Mouse (Mus musculus): Measurements from ENCODE around the gene Pitpnm3. TPM values are rescaled to one million over a fixed set of nuclear protein-coding genes. Genes with fewer than 3 reads are reported as not detected.

Gene Pitpnm3
- 4.8 and 5.1 TPM in 2 replicates for polyA plus RNA-seq (2012; rRNA removed; ENCODE audit: low replicate concordance)

DNA sequence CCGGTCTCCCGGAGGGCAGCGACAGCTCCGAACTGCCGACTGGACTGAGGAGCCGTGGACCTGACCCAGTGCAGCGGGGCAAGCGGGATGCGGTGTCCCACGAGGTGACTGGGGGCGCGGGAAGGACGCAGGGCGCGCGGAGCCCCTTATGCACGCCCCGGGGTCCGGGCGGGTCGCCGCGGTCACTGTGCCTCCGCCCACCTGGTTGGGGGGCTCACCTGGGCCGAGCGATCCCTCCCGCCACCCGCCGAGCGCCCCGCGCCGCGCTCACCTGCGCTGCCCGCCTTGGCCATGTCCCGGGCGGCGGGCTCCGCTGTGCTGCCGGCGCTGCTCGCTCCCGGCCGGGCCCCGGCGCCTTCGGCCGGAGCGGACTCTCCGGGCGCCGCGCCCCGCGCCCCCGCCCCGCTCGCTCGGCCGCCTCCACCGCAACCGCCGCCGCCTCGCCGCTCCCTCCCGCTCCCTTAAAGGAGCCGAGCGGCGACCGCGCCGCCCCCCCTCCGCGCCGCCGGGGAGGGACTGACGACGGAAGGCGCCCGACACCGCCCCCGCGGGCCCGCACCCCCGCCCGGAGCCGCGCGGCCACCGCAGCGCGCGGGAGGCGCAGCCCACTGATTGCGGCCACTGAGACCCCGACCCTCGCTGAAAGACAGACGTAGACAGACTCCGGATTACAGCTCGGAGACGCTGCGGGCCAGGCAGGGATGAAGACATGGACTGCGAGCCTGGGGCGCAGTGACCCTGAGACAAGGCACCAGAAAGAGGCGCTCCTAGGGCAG, at the start of gene Pitpnm3:
TSS of gene Pitpnm3 (minus strand) at position 396 of the 776 bp plus-strand sequence.

DNA sequence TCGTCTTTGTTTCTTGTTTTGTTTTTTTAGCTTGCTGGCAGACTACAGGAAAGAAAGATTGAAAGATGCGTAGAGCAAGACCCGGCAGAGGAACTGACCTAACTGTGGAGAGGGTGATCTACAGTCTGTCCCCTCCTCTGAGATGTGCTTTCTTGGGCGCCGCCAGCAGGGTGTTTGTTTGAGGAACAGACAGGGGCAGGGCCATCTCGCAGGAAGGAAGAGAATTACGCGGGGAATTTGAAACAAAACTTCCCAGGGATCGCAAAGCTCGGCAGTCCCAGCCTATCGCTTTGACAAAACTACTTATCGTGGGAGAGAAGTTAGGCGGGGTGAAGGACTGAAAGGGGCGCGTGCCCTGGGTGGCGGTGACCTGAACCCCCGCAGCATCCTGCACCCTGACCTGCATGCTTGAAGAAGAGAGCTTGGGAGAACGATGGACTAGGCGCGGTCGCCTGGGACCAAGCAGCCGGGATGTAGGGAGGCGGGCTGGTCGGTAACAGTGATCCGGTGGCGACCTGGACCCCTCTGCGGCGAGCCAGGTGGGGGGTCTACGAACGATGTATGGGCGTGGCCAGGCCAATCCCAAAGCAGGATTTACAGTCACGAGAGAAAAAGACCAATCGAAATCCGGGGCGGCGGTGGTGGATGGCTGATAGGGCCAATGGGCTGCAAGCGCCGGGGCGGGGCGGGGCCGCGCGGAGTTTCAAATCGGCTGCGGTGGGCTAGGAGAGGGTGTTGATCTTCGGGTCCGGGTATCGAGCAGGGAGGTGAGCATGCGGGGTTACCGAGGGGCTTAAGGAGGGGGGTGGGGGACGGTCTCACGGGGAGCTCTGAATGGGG, 93.6 kb downstream of the Pitpnm3 start, which contains the start of gene Pimreg:
TSS of gene Pimreg (plus strand) at position 265 of the 840 bp plus-strand sequence.

DNA sequence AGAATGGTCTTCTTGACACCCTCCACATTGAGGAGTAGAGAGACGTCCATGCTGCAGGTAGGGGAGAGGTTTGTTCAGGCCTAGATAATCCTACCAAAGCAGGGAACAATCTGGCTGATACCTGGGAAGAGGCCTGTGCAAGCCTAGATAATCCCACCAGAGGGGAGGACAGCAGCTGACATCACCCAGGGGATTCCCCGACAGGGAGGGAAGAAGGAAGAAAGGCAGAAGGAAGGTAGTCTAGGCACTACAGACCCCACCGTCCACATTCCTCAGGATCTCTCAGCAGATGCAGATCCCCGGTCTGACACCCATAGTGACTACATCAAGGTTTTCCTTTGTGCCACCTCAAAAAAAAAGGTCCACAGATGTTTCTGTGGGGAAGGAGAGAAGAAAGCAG, 98.2 kb downstream of the Pitpnm3 start, which contains the start of gene Aipl1:
TSS of gene Aipl1 (minus strand) at position 101 of the 400 bp plus-strand sequence.

Other genes with a start within 250 kb of the Pitpnm3 start
- gene Aipl1, start 98.3 kb downstream of the Pitpnm3 start, polyA plus RNA-seq (2012; rRNA removed; ENCODE audit: low replicate concordance) = 0.08 and 0.16 TPM in 2 replicates
- gene Pimreg, start 93.7 kb downstream of the Pitpnm3 start, polyA plus RNA-seq (2012; rRNA removed; ENCODE audit: low replicate concordance) = 2.0 and 2.2 TPM in 2 replicates
- gene Gm43951, start 71.1 kb upstream of the Pitpnm3 start, polyA plus RNA-seq (2012; rRNA removed; ENCODE audit: low replicate concordance) = 0.11 and 0.17 TPM in 2 replicates
- 3.6 and 3.7 TPM in 2 replicates for gene 4933427D14Rik, start 71.7 kb upstream of the Pitpnm3 start, polyA plus RNA-seq (2012; rRNA removed; ENCODE audit: low replicate concordance)
- gene Txndc17, start 71.8 kb upstream of the Pitpnm3 start, polyA plus RNA-seq (2012; rRNA removed; ENCODE audit: low replicate concordance) = 32.5 and 49.9 TPM in 2 replicates
- 3.1 and 5.3 TPM in 2 replicates for gene Med31, start 79.8 kb upstream of the Pitpnm3 start, polyA plus RNA-seq (2012; rRNA removed; ENCODE audit: low replicate concordance)
- gene Slc13a5, start 131.4 kb upstream of the Pitpnm3 start, polyA plus RNA-seq (2012; rRNA removed; ENCODE audit: low replicate concordance) = not detected in 2 replicates
- gene Xaf1, start 165.9 kb upstream of the Pitpnm3 start, polyA plus RNA-seq (2012; rRNA removed; ENCODE audit: low replicate concordance) = 28.6 and 59.1 TPM in 2 replicates
- gene Fbxo39, start 178.7 kb upstream of the Pitpnm3 start, polyA plus RNA-seq (2012; rRNA removed; ENCODE audit: low replicate concordance) = 0.17 TPM in 2 replicates
- 0.10 and 0.19 TPM in 2 replicates for gene Tekt1, start 226.7 kb upstream of the Pitpnm3 start, polyA plus RNA-seq (2012; rRNA removed; ENCODE audit: low replicate concordance)